Mouse (Mus musculus): Measurements from ENCODE around the gene Nfkbie. TPM values are rescaled to one million over a fixed set of nuclear protein-coding genes. Genes with fewer than 3 reads are reported as not detected.

Nfkbie gene
- polyA plus RNA-seq, 1 experiment from 2014 or later = 5.7 TPM

DNA sequence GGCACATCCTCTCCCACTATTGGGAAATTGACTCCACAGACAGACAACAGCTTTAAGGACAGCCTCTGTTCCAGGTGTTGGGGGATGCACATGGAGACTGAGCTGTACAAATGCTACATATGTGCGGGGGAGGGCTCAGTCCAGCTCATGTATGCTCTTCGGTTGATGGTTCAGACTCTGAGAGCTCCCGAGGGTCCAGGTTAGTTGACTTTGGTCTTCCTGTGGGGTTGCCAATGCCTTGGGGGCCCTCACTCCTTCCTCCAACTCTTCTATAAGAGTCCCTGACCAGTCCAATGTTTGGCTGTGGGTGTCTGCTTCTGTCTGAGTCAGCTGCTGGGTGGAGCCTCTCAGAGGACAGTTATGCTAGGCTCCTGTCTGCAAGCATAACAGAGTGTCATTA is 2.4 kb upstream of the Nfkbie start:
- no peak for ATAC-seq (replicated peaks; ENCODE audit: low FRiP score)
- H3K9ac ChIP-seq = no peak overlapping the region

DNA sequence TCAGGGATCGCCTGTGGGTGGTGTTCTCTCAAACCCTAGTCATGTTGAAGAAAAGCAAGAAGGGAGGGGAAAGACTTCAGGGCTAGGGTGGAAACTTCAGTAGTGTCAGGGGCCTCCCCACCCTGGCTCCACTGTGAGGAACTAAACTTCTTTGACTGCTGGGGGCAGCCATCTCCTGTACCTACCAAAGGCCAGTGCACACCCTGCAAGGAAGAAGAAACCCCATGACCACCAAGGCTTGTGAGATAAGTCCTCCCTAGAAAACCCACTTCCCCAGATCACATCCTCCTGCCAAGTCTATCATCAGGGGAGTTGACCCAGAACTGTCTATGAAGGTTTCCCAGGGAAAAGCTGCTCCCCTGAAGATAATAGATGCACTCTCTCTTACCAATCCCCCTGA is 1.1 kb upstream of the Nfkbie start:
- no peak for ATAC-seq (replicated peaks; ENCODE audit: low FRiP score)
- Histone ChIP-seq H3K36me3 (no peaks in the 10 kb centered on the region), H3K4me3 (replicated peaks) (no peak overlapping the region), H3K4me2 (no peak overlapping the region), H3K9ac (no peak overlapping the region), H3K27me3 (peaks cover 46% of the 10 kb centered on the region), H3K27ac (no peak overlapping the region), H3K4me1 (peaks cover 43% of the 10 kb centered on the region), H3K9me3 (replicated peaks) (no peaks in the 10 kb centered on the region)
- WGBS = 56% methylated on average over 1 of the region's 1 CpGs

More for the DNA sequence above, 2.4 kb upstream of the Nfkbie start:
- no peak overlapping the region for H3K4me2 ChIP-seq
- H3K27ac ChIP-seq = no peak overlapping the region
- 77% methylated on average over 3 of the region's 3 CpGs for WGBS
- peaks cover 44% of the 10 kb centered on the region for H3K4me1 ChIP-seq
- H3K4me3 ChIP-seq (replicated peaks) = no peak overlapping the region
- no peaks in the 10 kb centered on the region for H3K9me3 ChIP-seq (replicated peaks)
- H3K36me3 ChIP-seq = no peaks in the 10 kb centered on the region
- H3K27me3 ChIP-seq = peaks cover 56% of the 10 kb centered on the region

DNA sequence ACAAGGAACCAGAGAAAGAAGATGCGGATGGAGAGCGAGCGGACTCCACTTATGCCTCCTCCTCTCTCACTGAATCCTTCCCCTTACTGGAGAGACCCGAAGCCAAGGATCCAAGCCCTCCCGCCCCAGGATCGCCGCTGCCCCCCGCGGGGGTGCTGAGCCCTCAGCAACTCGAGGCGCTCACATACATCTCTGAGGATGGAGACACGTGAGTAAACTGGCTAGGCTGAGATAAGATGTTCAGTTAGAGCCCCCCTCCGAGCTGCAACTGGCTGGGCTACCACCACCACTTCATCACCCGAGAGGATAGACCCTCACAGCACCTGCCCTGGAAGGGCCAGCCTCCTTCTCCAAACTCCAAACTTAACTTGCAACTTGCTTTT is 595 bp downstream of the Nfkbie start:
- H3K4me3 ChIP-seq (replicated peaks) = peak overlapping the region; percentile 59
- ATAC-seq (replicated peaks; ENCODE audit: low FRiP score) = no peak
- 4% methylated on average over 14 of the region's 14 CpGs for WGBS
- peaks cover 37% of the 10 kb centered on the region for H3K27me3 ChIP-seq
- no peaks in the 10 kb centered on the region for H3K36me3 ChIP-seq
- no peak overlapping the region for H3K27ac ChIP-seq
- peak overlapping the region; percentile 49 for H3K9ac ChIP-seq
- no peaks in the 10 kb centered on the region for H3K9me3 ChIP-seq (replicated peaks)
- H3K4me1 ChIP-seq = peaks cover 33% of the 10 kb centered on the region
- H3K4me2 ChIP-seq = peak overlapping the region; percentile 74

- WGBS = 69% methylated on average over 3 of the region's 3 CpGs
- Histone ChIP-seq H3K27ac (no peak overlapping the region), H3K9me3 (replicated peaks) (no peaks in the 10 kb centered on the region), H3K4me3 (replicated peaks) (peak overlapping the region; percentile 59), H3K36me3 (no peaks in the 10 kb centered on the region), H3K27me3 (peaks cover 32% of the 10 kb centered on the region), H3K4me2 (peak overlapping the region; percentile 74), H3K4me1 (peaks cover 33% of the 10 kb centered on the region), H3K9ac (peak overlapping the region; percentile 49; the same call in 1 of the 2 replicates)
- ATAC-seq (replicated peaks; ENCODE audit: low FRiP score) = no peak
Measured at GRCm38 (mm10) chr17:45556514-45557245, 1.2 kb downstream of the Nfkbie start.

GRCm38 (mm10) chr17:45557246-45557824 is 1.8 kb downstream of the Nfkbie start:
- no peaks in the 10 kb centered on the region for H3K36me3 ChIP-seq
- no peak for ATAC-seq (replicated peaks; ENCODE audit: low FRiP score)
- peak overlapping the region; percentile 74 for H3K4me2 ChIP-seq
- peaks cover 30% of the 10 kb centered on the region for H3K4me1 ChIP-seq
- no peak overlapping the region for H3K27ac ChIP-seq
- WGBS = 61% methylated on average over 6 of the region's 7 CpGs
- H3K27me3 ChIP-seq = peaks cover 32% of the 10 kb centered on the region
- peak overlapping the region; percentile 59; the same call in 1 of the 2 replicates for H3K4me3 ChIP-seq (replicated peaks)
- H3K9ac ChIP-seq = 0 out of 2 replicates have a peak overlapping the region, but pooled peaks have one; percentile 21
- H3K9me3 ChIP-seq (replicated peaks) = no peaks in the 10 kb centered on the region

DNA sequence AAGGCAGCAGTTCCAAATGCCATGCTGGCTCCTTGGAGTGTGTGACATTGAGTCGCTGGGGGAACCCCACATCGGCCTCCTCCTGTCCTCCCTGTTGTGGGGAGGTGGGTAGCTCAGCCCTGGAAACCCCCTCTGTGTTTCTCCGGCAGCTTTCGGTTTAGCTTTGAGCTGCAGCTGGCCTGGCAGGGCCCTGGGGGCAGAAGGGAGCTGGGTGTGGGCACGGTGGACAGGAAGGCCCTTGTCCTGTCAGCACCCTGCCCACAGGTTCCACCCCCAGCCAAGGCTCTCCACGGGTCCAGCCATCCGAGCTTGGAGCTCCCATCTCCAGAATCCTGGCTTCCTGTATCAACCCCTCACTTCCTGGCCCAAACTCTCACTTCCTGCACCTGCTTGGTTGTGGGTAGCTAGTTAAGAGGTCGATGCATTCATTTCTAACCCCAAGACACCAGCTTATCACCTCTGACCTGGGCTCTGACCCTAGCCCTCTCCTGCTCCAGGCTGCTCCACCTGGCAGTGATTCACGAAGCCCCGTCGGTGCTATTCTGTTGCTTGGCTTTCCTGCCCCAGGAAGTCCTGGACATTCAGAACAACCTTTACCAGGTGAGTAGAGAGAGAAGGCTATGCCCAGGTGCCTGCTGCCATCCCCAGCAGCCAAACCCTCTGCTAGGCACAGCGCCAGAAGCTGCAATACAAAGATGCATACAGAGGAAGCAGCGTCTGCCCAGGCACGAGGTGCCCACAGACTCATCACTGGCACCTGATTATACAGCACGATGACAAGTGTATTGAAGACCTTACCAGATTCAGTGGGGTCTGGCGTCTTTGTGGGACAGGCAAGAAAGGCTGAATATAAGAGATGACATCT is 2.7 kb downstream of the Nfkbie start:
- Histone ChIP-seq H3K4me2 (peak overlapping the region; percentile 74; the same call in 1 of the 2 replicates), H3K36me3 (no peaks in the 10 kb centered on the region), H3K27ac (no peak overlapping the region), H3K4me3 (replicated peaks) (no peak overlapping the region), H3K9ac (no peak overlapping the region), H3K9me3 (replicated peaks) (no peaks in the 10 kb centered on the region), H3K4me1 (peaks cover 38% of the 10 kb centered on the region), H3K27me3 (peaks cover 27% of the 10 kb centered on the region)
- WGBS = 69% methylated on average over 16 of the region's 16 CpGs
- ATAC-seq (replicated peaks; ENCODE audit: low FRiP score) = no peak

DNA sequence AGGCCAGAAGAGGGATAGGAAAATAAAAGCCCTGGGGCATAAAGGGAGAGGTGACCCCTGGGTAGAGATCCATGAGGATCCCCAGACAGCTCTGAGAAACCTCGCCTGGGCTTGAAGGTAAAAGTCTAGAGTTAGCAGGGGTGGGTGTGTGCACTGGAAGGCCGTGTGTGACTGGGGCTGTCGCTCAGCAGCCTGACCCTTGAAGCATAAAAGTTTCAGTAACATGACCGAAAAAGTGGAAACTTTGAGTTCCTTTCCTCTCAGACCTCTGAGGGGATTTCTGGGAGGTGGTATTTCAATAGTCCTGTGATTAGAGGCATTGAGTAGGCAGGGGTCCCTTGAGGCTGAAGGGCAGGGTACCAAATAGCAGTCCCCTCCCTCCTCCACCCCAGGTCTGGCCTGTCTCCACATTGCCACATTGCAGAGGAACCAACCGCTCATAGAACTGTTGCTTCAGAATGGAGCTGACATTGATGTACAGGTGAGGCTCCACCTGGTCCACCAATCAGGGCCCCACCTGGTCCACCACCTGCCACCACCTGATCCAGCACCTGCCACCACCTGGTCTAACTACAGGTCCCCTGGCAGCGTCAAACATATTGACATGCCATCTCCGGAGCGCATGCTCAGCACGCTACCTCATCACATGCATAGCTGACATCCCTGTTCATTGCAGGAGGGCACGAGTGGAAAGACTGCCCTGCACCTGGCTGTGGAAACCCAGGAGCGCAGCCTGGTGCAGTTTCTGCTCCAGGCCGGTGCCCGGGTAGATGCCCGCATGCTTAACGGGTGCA is 4.4 kb downstream of the Nfkbie start:
- Histone ChIP-seq H3K9me3 (replicated peaks) (no peaks in the 10 kb centered on the region), H3K27me3 (peaks cover 17% of the 10 kb centered on the region), H3K4me3 (replicated peaks) (no peak overlapping the region), H3K36me3 (no peaks in the 10 kb centered on the region), H3K9ac (no peak overlapping the region), H3K4me1 (peaks cover 46% of the 10 kb centered on the region), H3K27ac (no peak overlapping the region), H3K4me2 (no peak overlapping the region)
- ATAC-seq (replicated peaks; ENCODE audit: low FRiP score) = no peak
- 86% methylated on average over 15 of the region's 15 CpGs for WGBS

DNA sequence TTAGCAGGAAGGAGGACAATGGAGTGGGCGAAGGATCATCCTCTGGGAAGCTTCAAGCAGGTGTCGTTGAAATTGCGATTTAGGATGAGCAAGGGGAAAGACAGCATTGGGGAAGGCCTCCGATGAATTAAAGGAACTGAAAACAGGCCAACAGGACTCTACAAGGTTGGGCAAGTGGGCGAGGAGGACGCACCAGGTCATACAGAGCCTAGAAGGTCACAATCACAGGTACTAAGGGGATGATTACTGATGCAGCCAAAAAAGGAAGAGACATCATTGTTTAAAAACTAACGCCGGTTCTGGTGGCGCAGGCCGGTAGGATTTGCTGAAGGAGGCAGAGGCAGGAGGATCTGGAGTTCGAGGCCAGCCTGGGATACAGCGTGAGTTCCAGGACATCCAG is 7.7 kb downstream of the Nfkbie start:
- peak overlapping the region; percentile 70 for H3K4me2 ChIP-seq
- no peak overlapping the region for H3K27ac ChIP-seq
- H3K9me3 ChIP-seq (replicated peaks) = no peaks in the 10 kb centered on the region
- no peak for ATAC-seq (replicated peaks; ENCODE audit: low FRiP score)
- H3K4me1 ChIP-seq = peaks cover 45% of the 10 kb centered on the region
- WGBS = 76% methylated on average over 12 of the region's 12 CpGs
- no peak overlapping the region for H3K9ac ChIP-seq
- peaks cover 29% of the 10 kb centered on the region for H3K36me3 ChIP-seq
- no peaks in the 10 kb centered on the region for H3K27me3 ChIP-seq
- H3K4me3 ChIP-seq (replicated peaks) = peak overlapping the region; percentile 97; the same call in 1 of the 2 replicates

DNA sequence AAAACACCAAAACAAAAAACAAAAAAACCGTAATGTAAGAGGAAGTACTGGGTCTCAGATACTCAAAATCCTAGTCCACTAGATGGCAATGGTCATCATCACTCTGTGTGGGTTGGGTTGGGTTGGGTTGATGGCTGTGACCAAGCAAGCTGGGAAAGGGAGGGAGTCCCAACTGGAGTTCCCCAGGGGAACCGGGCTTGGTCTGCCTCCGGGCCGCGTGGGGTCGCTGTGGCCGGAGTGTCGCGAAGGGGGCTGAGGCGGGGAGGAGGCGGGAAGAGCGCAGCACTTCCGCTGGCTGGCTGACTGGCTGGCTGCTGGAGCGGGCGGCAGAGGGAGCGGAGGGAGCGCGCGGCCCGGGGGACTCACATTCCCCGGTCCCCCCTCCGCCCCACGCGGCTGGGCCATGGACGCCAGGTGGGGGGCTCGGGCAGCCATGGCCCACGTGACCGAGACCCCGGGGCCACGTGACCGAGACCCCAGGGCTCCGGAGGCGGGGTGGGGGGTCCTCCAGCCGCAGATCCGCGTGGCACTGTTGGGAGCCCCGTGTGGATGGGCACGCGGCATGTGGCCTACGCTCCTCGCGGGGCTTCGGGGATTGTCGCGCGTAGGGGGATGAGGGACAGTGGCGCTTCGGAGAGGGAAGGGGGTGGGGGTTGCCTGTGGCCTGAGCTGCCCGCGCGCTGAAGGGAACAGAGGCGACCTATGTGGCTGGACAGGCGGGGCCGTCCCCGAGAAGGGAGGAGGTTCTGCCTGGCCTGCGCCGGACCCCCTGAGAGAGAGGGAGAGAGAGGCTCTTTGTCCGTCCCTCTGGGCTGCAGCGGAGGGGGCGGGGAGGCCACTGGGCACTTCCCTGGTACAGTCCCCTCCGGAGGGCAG is 8.4 kb downstream of the Nfkbie start, which contains the start of gene Slc35b2:
Slc35b2 (plus strand) TSS at position 220 of the 876 bp plus-strand sequence.
- WGBS = under 1% methylated on average over 55 of the region's 61 CpGs
- Histone ChIP-seq H3K9me3 (replicated peaks) (no peaks in the 10 kb centered on the region), H3K27ac (peak within 1 kb of the TSS; percentile 95), H3K4me2 (peak within 1 kb of the TSS; percentile 70), H3K4me3 (replicated peaks) (peak within 1 kb of the TSS; percentile 97), H3K36me3 (peaks cover 36% of the 10 kb centered on the region), H3K9ac (peak within 1 kb of the TSS; percentile 95), H3K27me3 (no peaks in the 10 kb centered on the region), H3K4me1 (peaks cover 48% of the 10 kb centered on the region)
- ATAC-seq (replicated peaks; ENCODE audit: low FRiP score) = peak; percentile 89

DNA sequence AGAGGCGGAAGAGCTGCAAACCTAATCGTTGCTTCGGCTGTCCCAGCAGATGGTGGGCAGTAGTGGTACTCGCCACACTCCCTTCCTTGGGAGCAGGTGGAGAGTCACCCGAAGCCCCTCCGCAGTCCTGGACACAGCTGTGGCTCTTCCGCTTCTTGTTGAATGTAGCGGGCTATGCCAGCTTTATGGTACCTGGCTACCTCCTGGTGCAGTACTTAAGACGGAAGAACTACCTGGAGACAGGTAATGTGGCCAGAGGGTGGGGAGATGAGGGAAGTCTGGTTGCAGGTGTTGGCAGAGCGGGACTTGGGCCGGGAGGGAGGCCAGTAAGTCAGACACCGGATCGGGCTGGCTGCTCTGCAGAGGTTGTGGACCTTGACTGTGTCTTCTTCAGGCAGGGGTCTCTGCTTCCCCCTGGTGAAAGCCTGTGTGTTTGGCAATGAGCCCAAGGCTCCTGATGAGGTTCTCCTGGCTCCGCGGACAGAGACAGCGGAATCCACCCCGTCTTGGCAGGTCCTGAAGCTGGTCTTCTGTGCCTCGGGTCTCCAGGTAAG is 9.1 kb downstream of the Nfkbie start:
- Histone ChIP-seq H3K27ac (peak overlapping the region; percentile 95), H3K9me3 (replicated peaks) (no peaks in the 10 kb centered on the region), H3K4me3 (replicated peaks) (peak overlapping the region; percentile 97), H3K36me3 (peaks cover 43% of the 10 kb centered on the region), H3K27me3 (no peaks in the 10 kb centered on the region), H3K9ac (peak overlapping the region; percentile 95), H3K4me2 (peak overlapping the region; percentile 70), H3K4me1 (peaks cover 55% of the 10 kb centered on the region)
- 9% methylated on average over 18 of the region's 18 CpGs for WGBS
- peak; percentile 6; the same call in 1 of the 2 replicates for ATAC-seq (replicated peaks; ENCODE audit: low FRiP score)
